In the genomic region with DNA sequence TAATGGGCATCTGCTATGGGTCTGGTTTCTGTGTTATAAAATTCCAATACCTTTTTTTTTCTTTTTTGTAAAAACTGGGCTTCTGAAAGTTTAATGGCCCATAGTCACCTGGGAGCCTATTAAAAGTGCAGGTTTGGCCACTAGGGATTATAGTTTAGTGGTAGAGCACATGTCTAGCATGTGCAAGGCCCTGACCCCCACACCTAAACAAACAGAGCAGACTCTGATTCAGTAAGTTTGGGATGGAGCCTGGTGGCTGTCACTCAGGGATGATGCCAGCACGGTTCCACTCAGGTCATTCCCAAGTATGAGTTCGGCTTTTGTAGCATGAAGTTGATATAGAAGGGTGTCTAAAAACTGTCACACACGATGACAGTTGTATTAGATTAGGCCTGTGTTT, we compare ENCODE assay signal across 10 mouse cellular contexts.
"Had no signal": no experiment of that assay in that cellular context is flagged by ENCODE, and none has a peak within 500 bp of the region (broad histone marks: within the 10 kb centered on the region; RNA-seq: fewer than 3 reads in every experiment).

No protein-coding gene starts in this region.

- H3K4me2 ChIP-seq: midbrain, embryonic 12.5 days had no signal

- H3K4me3 ChIP-seq: midbrain, embryonic 12.5 days had no signal

- H3K27ac ChIP-seq: liver, embryonic 14.5 days; midbrain, embryonic 12.5 days had no signal

- H3K36me3 ChIP-seq: midbrain, embryonic 12.5 days had no signal

- H3K9ac ChIP-seq: liver, embryonic 14.5 days; midbrain, embryonic 12.5 days had no signal

- H3K27me3 ChIP-seq: midbrain, embryonic 12.5 days had no signal

- DNase-seq: kidney, postnatal 10 days; lung, adult 2 months; lung, postnatal 36 days; right cerebral cortex, postnatal 14 days; thymus, postnatal 4 days had no signal

- H3K9me3 ChIP-seq: midbrain, embryonic 12.5 days had no signal

- ATAC-seq: inflammation-experienced regulatory T-cells, adult 6 months; intestine, postnatal 0 days; lung, postnatal 0 days had no signal
